Mouse (Mus musculus): ENCODE data around the gene Ccdc144b. TPM values are rescaled to one million over a fixed set of nuclear protein-coding genes. Genes with fewer than 3 reads are reported as not detected.

Gene Ccdc144b
- not detected for total RNA-seq (2023)

GRCm38 (mm10) chr3:36053447-36053846 lies at the start of gene Ccdc144b:
Ccdc144b (minus strand) TSS chr3:36053547.

DNA sequence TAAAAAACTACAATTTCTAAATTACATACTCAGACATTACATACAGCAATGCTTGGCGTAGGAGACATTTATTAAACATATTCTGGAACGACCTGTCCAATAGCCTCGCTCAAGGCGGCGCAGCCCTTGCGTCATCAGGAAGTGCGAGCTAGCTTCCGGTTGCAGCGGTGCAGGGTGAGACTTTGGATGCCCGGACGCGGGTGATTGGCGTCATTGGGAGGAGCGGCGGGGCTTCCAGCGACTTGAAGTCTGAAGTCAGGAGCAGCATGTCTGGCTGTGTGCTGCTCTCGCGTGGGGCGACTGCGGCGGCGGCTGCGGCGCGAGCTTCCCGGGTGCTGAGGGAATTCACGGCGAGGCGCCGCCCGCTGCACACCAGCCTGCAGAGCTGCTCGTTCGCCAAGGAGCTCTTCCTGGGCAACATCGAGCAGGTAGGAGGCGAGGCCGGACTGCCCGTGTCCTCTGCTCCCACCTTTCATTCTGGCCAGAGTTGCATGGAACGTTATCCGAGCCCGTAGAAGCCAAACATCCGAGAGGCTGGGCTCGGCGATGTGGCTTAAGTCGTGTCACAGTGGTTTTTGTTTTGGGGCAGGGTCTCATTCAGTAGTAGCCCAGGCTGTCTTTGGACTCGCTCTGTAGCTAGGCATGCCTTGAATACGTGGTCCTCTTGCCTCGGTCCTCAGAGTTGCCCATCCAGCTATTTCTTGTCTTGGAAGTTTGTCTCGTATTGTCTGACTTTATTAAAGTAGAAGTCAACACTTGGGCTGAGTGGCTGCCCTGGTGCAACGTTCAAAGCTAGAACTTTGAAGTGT lies 12.7 kb upstream of the Ccdc144b start, which contains the start of gene Acad9:
Gene Acad9 (plus strand): TSS at position 137 of the 809 bp plus-strand sequence.

GRCm38 (mm10) chr3:36000275-36001239 lies 52.8 kb downstream of the Ccdc144b start, which contains the start of gene Mccc1:
Mccc1 (minus strand) TSS chr3:36000678.

Other genes with a start within 250 kb of the Ccdc144b start
- 10 to 100 TPM; 76.5 to 89.4 TPM for gene Dcun1d1, start 116.1 kb downstream of the Ccdc144b start, total RNA-seq (2023)
- 10 to 100 TPM; 39.2 to 43.7 TPM for gene Mccc1, start 52.9 kb downstream of the Ccdc144b start, total RNA-seq (2023)
- 10 to 100 TPM; 43.4 to 53.4 TPM for gene Acad9, start 12.4 kb upstream of the Ccdc144b start, total RNA-seq (2023)
- gene D3Ertd254e, start 97.5 kb upstream of the Ccdc144b start, total RNA-seq (2023), result 1 to 10 TPM; 4.1 to 4.3 TPM
- gene Qrfpr, start 168.8 kb upstream of the Ccdc144b start, total RNA-seq (2023), result not detected